Mouse (Mus musculus) hindbrain, embryonic 16.5 days (tissue): ENCODE data around the gene B3gnt9. TPM values are rescaled to one million over a fixed set of nuclear protein-coding genes. Genes with fewer than 3 reads are reported as not detected.
A peak's percentile ranks its signal among the peaks of the same experiment; 100 is the strongest.

Source experiments
- ATAC-seq: fragments of 200-750 bp; cut with Nextera tagmentation; 2 replicates; pipeline ENCODE4 v1.8.0; 2017; ENCODE audit warnings: moderate TSS enrichment, moderate library complexity
- H3K27ac ChIP-seq: fragments of 300-500 bp; sonication (generic); 2 replicates; pipeline ENCODE4 v1.5.1; 2014; ENCODE audit warnings: low read depth, mild to moderate bottlenecking, control low read depth, low read length, moderate library complexity
- H3K27me3 ChIP-seq: fragments of 300-500 bp; sonication (generic); replicated peaks from 2 replicates; pipeline ENCODE4 v1.6.1; 2014; ENCODE audit warnings: low read length; ENCODE audit not compliant: control insufficient read depth, insufficient read depth
- H3K36me3 ChIP-seq: fragments of 300-500 bp; sonication (generic); 2 replicates; pipeline ENCODE4 v1.6.1; 2014; ENCODE audit warnings: mild to moderate bottlenecking, low read length, moderate library complexity, mixed read lengths; ENCODE audit not compliant: control insufficient read depth, insufficient read depth
- H3K4me1 ChIP-seq: fragments of 300-500 bp; sonication (generic); 2 replicates; pipeline ENCODE4 v1.6.1; 2014; ENCODE audit warnings: low read depth, low read length; ENCODE audit not compliant: control insufficient read depth, insufficient read depth
- H3K4me2 ChIP-seq: fragments of 300-500 bp; sonication (generic); 2 replicates; pipeline ENCODE4 v1.6.1; 2014; ENCODE audit warnings: mild to moderate bottlenecking, low read length, control low read depth, moderate library complexity
- H3K4me3 ChIP-seq: fragments of 300-500 bp; sonication (generic); 2 replicates; pipeline ENCODE4 v1.5.1; 2014; ENCODE audit warnings: mild to moderate bottlenecking, low read length, control low read depth, moderate library complexity
- H3K9ac ChIP-seq: fragments of 300-500 bp; sonication (generic); 2 replicates; pipeline ENCODE4 v1.6.1; 2014; ENCODE audit warnings: low read depth, mild to moderate bottlenecking, control low read depth, low read length, moderate library complexity
- H3K9me3 ChIP-seq: fragments of 300-500 bp; sonication (generic); 2 replicates; pipeline ENCODE4 v1.6.1; 2014; ENCODE audit warnings: mild to moderate bottlenecking, low read length, moderate library complexity; ENCODE audit not compliant: control insufficient read depth
- WGBS: fragments of 180-500 bp; shearing (Covaris S2); extraction: QIAGEN DNeasy Blood & Tissue Kit; methylation state at CpG from one replicate; pipeline ENCODE4 v1.1.7; 2014; 5-methylcytosine and 5-hydroxymethylcytosine counted together
- polyA plus RNA-seq: library from polyadenylated mRNA; unstranded; fragments of >200 nt; fragmentation: Nextera tagmentation; extraction: Ambion mirVana; gene quantifications from 2 replicates; pipeline ENCODE4 v1.2.1, GENCODE M21; 2015

The B3gnt9 gene
- polyA plus RNA-seq, 1 experiment from 2014 or later = 12.4 TPM

GRCm38 (mm10) chr8:105288231-105288630, 33.3 kb upstream of the B3gnt9 start:
- no peak for ATAC-seq
- WGBS = 76% methylated on average over 5 of the region's 5 CpGs
- H3K27ac ChIP-seq = no peak overlapping the region; the same call in 1 of the 2 replicates
- peaks cover 37% of the 10 kb centered on the region for H3K4me1 ChIP-seq
- peaks cover 3% of the 10 kb centered on the region; the same call in 1 of the 2 replicates for H3K36me3 ChIP-seq
- H3K27me3 ChIP-seq = no peaks in the 10 kb centered on the region
- H3K9me3 ChIP-seq = no peaks in the 10 kb centered on the region
- H3K4me3 ChIP-seq = peak overlapping the region; percentile 49
- H3K4me2 ChIP-seq = peak overlapping the region; percentile 74
- peak overlapping the region; percentile 63; the same call in 1 of the 2 replicates for H3K9ac ChIP-seq

- Histone ChIP-seq H3K4me2 (peak overlapping the region; percentile 74), H3K4me3 (no peak overlapping the region), H3K4me1 (peaks cover 37% of the 10 kb centered on the region), H3K9ac (no peak overlapping the region; the same call in 1 of the 2 replicates), H3K36me3 (peaks cover 14% of the 10 kb centered on the region; the same call in 1 of the 2 replicates), H3K27me3 (no peaks in the 10 kb centered on the region), H3K9me3 (no peaks in the 10 kb centered on the region), H3K27ac (no peak overlapping the region)
- no peak for ATAC-seq
- WGBS = 78% methylated on average over 4 of the region's 4 CpGs
Measured at GRCm38 (mm10) chr8:105286907-105287306, 32.0 kb upstream of the B3gnt9 start.

GRCm38 (mm10) chr8:105285514-105285913, 30.6 kb upstream of the B3gnt9 start:
- ATAC-seq = no peak
- Histone ChIP-seq H3K4me1 (peaks cover 31% of the 10 kb centered on the region), H3K4me3 (no peak overlapping the region), H3K27ac (no peak overlapping the region), H3K27me3 (no peaks in the 10 kb centered on the region), H3K9me3 (no peaks in the 10 kb centered on the region), H3K9ac (no peak overlapping the region), H3K36me3 (peaks cover 17% of the 10 kb centered on the region), H3K4me2 (no peak overlapping the region)
- WGBS = 46% methylated on average over 12 of the region's 12 CpGs

GRCm38 (mm10) chr8:105283074-105283473, 28.1 kb upstream of the B3gnt9 start:
- WGBS = 31% methylated on average over 23 of the region's 23 CpGs
- Histone ChIP-seq H3K27ac (no peak overlapping the region), H3K9me3 (no peaks in the 10 kb centered on the region), H3K4me3 (no peak overlapping the region), H3K36me3 (peaks cover 21% of the 10 kb centered on the region), H3K9ac (no peak overlapping the region), H3K4me2 (no peak overlapping the region), H3K4me1 (peaks cover 28% of the 10 kb centered on the region), H3K27me3 (peaks cover 7% of the 10 kb centered on the region)
- no peak for ATAC-seq

GRCm38 (mm10) chr8:105282239-105282638, 27.3 kb upstream of the B3gnt9 start:
- H3K9ac ChIP-seq = no peak overlapping the region
- no peak for ATAC-seq
- no peak overlapping the region for H3K27ac ChIP-seq
- 94% methylated on average over 4 of the region's 4 CpGs for WGBS
- peaks cover 25% of the 10 kb centered on the region for H3K4me1 ChIP-seq
- peaks cover 8% of the 10 kb centered on the region for H3K27me3 ChIP-seq
- peaks cover 21% of the 10 kb centered on the region for H3K36me3 ChIP-seq
- no peak overlapping the region for H3K4me2 ChIP-seq
- H3K9me3 ChIP-seq = no peaks in the 10 kb centered on the region
- no peak overlapping the region for H3K4me3 ChIP-seq

- H3K9me3 ChIP-seq = no peaks in the 10 kb centered on the region
- H3K4me3 ChIP-seq = no peak overlapping the region
- peaks cover 12% of the 10 kb centered on the region for H3K27me3 ChIP-seq
- H3K4me2 ChIP-seq = no peak overlapping the region
- no peak for ATAC-seq
- 92% methylated on average over 12 of the region's 12 CpGs for WGBS
- peaks cover 21% of the 10 kb centered on the region for H3K36me3 ChIP-seq
- no peak overlapping the region for H3K27ac ChIP-seq
- H3K9ac ChIP-seq = no peak overlapping the region
- H3K4me1 ChIP-seq = peaks cover 23% of the 10 kb centered on the region
Measured at GRCm38 (mm10) chr8:105281821-105282220, 26.9 kb upstream of the B3gnt9 start.

- H3K4me3 ChIP-seq = no peak overlapping the region
- no peak overlapping the region for H3K27ac ChIP-seq
- ATAC-seq = no peak
- H3K9me3 ChIP-seq = no peaks in the 10 kb centered on the region
- H3K36me3 ChIP-seq = peaks cover 21% of the 10 kb centered on the region
- H3K27me3 ChIP-seq = peaks cover 14% of the 10 kb centered on the region
- 79% methylated on average over 3 of the region's 3 CpGs for WGBS
- H3K4me1 ChIP-seq = peaks cover 22% of the 10 kb centered on the region
- no peak overlapping the region for H3K4me2 ChIP-seq
- no peak overlapping the region for H3K9ac ChIP-seq
Measured at GRCm38 (mm10) chr8:105280567-105280966, 25.6 kb upstream of the B3gnt9 start.

- peak overlapping the region; percentile 47 for H3K4me2 ChIP-seq
- H3K4me3 ChIP-seq = no peak overlapping the region
- H3K4me1 ChIP-seq = peaks cover 22% of the 10 kb centered on the region
- H3K27me3 ChIP-seq = peaks cover 25% of the 10 kb centered on the region
- no peaks in the 10 kb centered on the region for H3K9me3 ChIP-seq
- no peak overlapping the region for H3K27ac ChIP-seq
- peaks cover 18% of the 10 kb centered on the region for H3K36me3 ChIP-seq
- peak overlapping the region; percentile 1; the same call in 1 of the 2 replicates for H3K9ac ChIP-seq
- 3% methylated on average over 28 of the region's 28 CpGs for WGBS
- peak; percentile 56 for ATAC-seq
Measured at GRCm38 (mm10) chr8:105278911-105279334, 24.0 kb upstream of the B3gnt9 start.

GRCm38 (mm10) chr8:105276292-105277120, 21.6 kb upstream of the B3gnt9 start:
- Histone ChIP-seq H3K4me2 (peak overlapping the region; percentile 95), H3K9me3 (no peaks in the 10 kb centered on the region), H3K9ac (peak overlapping the region; percentile 72), H3K4me3 (peak overlapping the region; percentile 51), H3K4me1 (peaks cover 22% of the 10 kb centered on the region), H3K27ac (no peak overlapping the region), H3K36me3 (peaks cover 4% of the 10 kb centered on the region), H3K27me3 (peaks cover 46% of the 10 kb centered on the region)
- 4% methylated on average over 24 of the region's 30 CpGs for WGBS
- peak; percentile 61 for ATAC-seq
